Mouse (Mus musculus) cerebellum, adult 2 months (tissue): Measurements from ENCODE around the gene B3galt1. TPM values are rescaled to one million over a fixed set of nuclear protein-coding genes. Genes with fewer than 3 reads are reported as not detected.

Experiments
- DNase-seq, 2 experiments: peaks; one replicate each; pipeline ENCODE4 v3.0.0; 2021
- H3K27ac ChIP-seq: fragments of 200-500 bp; 2 replicates; pipeline ENCODE4 v1.5.1; 2012; ENCODE audit warnings: low read length, control low read depth, inconsistent platforms; ENCODE audit not compliant: insufficient read depth
- H3K27me3 ChIP-seq: fragments of 200-500 bp; 2 replicates; pipeline ENCODE4 v1.6.1; 2012; ENCODE audit warnings: inconsistent platforms, mild to moderate bottlenecking, low read length, moderate library complexity; ENCODE audit not compliant: control insufficient read depth, insufficient read depth
- H3K4me1 ChIP-seq: fragments of 200-500 bp; 2 replicates; pipeline ENCODE4 v1.6.1; 2011; ENCODE audit warnings: low read length; ENCODE audit not compliant: control insufficient read depth, insufficient read depth
- H3K4me3 ChIP-seq: fragments of 200-500 bp; replicated peaks from 2 replicates; pipeline ENCODE3; 2011; ENCODE audit warnings: mild to moderate bottlenecking, low read depth, low read length, control low read depth; ENCODE audit not compliant: insufficient read depth
- CTCF ChIP-seq: fragments of 200-500 bp; IDR thresholded peaks from 2 replicates; pipeline ENCODE4 v1.5.1; 2011; ENCODE audit warnings: low read depth, mild to moderate bottlenecking, control low read depth, low read length, moderate library complexity, borderline replicate concordance; ENCODE audit not compliant: insufficient read depth
- POLR2A ChIP-seq: fragments of 200-500 bp; IDR thresholded peaks from 2 replicates; pipeline ENCODE4 v1.6.1; 2011; ENCODE audit warnings: low read length, control low read depth, borderline replicate concordance; ENCODE audit not compliant: insufficient read depth
- WGBS: fragments of 180-500 bp; shearing (Covaris S2); methylation state at CpG from one replicate; pipeline ENCODE4 v1.1.7; 2018; 5-methylcytosine and 5-hydroxymethylcytosine counted together
- polyA plus RNA-seq: library from polyadenylated mRNA; depleted of rRNA; stranded (reverse); fragments of >200 nt; gene quantifications from 2 replicates; pipeline ENCODE4 v1.2.3, GENCODE M21; 2012

B3galt1 gene
- polyA plus RNA-seq, 1 experiment: 18.9 TPM

DNA sequence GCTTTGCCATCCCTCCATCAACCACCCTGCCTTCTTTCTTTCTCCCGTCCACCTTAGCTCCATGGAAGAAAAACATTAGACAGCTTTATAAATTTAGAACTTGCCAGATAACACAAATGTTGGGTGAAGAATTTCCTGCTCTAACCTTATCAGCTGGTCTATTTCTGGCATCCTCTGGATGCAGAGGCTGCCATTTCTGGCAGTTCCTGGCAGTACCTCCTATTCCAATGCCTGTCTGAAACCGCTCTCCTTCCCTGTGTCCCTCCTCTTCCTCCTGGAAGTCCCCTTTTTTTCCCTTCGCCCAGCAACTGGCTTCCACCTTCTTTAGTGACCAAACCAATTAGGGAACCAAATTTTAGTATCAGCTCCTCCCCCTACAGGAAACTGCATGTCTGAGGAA is 62.6 kb downstream of the B3galt1 start:
- WGBS: 78% methylated on average over 3 of the region's 3 CpGs
- DNase-seq: no peak
- Histone ChIP-seq H3K4me3 (no peak overlapping the region), H3K27me3 (no peaks in the 10 kb centered on the region), H3K27ac (no peak overlapping the region), H3K4me1 (no peaks in the 10 kb centered on the region)
- no peak for TF ChIP-seq CTCF

DNA sequence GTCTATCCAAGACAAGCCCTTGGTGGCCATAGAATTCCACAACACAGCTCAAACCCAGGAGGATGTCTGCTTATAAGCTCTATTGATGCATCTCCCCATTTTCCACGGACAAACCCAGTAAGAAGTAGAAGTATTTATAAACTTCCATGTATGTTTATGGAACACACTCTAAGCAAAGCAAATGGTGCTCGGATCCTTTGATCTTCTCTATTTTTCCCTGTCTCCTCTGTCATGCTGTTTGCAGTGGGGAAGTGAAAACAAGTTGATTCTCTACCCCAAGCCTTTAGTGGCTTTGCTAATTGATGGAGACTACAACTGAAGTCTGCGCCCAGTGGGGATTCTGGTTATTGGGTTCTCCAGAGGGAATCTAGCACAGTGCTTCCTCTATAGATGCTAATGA is 89.2 kb downstream of the B3galt1 start:
- DNase-seq: no peak
- 82% methylated on average over 3 of the region's 3 CpGs for WGBS
- Histone ChIP-seq H3K4me1 (peaks cover 5% of the 10 kb centered on the region; the same call in 1 of the 2 replicates), H3K27me3 (no peaks in the 10 kb centered on the region), H3K27ac (no peak overlapping the region), H3K4me3 (no peak overlapping the region)
- TF ChIP-seq POLR2A (no peak), CTCF (no peak)

DNA sequence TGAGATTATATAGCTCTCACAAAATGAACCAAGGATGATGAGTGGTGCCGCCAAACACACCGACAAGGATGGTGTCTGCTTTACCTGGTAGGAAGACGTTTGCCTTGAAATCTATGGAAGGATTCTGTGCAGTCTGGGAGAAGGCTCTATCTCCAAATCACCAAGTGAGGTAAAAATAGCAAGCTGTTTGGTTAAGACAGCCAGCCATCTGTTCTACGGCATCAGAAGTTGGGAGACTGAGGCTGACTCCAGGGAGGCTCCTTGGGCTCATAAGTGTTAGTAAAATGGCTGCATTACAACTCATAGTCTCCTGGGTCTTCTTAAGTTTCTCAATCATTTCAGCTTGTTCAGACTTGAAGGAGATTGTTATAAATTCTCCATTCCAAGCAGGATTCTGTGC is 91.7 kb downstream of the B3galt1 start:
- Histone ChIP-seq H3K27ac (peak overlapping the region; percentile 30; the same call in 1 of the 2 replicates), H3K4me3 (no peak overlapping the region), H3K27me3 (no peaks in the 10 kb centered on the region), H3K4me1 (peaks cover 5% of the 10 kb centered on the region; the same call in 1 of the 2 replicates)
- DNase-seq: peak; percentile 13 to 37
- TF ChIP-seq POLR2A (no peak), CTCF (no peak)
- WGBS: 25% methylated on average over 4 of the region's 4 CpGs

DNA sequence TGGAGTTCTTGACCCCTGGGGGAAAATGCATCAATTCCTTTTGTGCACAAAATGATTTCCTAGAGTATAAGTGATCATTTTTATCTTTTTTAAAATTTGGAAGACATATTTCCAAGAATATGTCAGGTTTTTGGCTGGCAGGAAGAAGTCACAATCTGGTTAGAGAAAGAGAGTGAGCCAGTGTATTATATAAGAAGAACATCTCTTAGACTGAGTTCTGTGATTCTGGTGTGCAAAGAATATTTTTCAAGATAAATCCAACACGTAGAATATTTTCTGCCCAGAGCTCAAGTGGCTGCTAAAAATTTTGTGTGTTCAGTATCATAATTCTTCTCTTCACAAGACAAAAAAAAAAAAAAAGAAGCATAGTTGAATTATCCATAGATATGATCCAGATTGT is 92.4 kb downstream of the B3galt1 start:
- DNase-seq: peak in 1 of 2 experiments; percentile 8
- Histone ChIP-seq H3K27me3 (no peaks in the 10 kb centered on the region), H3K4me3 (no peak overlapping the region), H3K27ac (no peak overlapping the region), H3K4me1 (peaks cover 5% of the 10 kb centered on the region; the same call in 1 of the 2 replicates)
- WGBS: 57% methylated on average over 1 of the region's 1 CpGs
- TF ChIP-seq POLR2A (no peak), CTCF (no peak)

DNA sequence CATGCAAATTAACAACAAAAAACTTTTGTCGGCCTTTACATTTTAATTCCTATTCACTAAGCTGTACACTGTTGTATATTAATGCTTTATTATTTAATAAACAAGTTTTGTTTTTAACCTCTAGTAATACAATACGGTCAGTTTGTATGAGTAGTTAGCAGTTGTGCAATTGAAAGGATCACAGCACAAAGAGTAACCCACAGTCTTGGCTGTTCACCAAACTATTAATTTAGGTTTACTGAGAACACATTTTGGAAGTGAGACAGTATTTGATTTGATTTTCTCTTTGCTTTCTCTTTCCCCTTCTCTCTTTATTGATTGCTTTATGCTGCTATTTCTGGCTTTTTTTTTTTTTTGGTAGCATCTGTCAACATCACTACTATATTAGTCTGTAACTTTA is 106.0 kb downstream of the B3galt1 start:
- H3K4me1 ChIP-seq: no peaks in the 10 kb centered on the region
- DNase-seq: no peak
- no peak overlapping the region for H3K4me3 ChIP-seq
- no peak overlapping the region for H3K27ac ChIP-seq
- WGBS: 84% methylated on average over 2 of the region's 2 CpGs
- no peaks in the 10 kb centered on the region for H3K27me3 ChIP-seq
- TF ChIP-seq CTCF (no peak), POLR2A (no peak)

DNA sequence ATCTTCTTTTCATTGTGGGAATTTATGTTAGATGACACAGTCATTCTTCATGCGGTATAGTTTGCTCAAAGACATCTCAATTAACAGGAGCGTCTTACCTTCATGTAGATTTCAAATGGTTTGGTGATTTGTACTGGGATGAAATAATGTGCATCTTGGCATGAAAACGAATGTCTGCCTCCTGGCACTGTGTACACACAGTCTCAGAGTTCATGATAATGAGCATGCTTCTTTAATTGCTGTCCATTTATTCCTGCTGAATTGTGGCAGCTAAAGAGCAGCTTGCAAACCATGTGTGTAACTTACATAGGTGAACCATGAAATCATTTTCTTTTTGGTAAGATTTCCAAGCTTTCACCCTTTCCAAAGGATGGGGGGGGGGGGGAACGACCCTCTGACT is 112.0 kb downstream of the B3galt1 start:
- Histone ChIP-seq H3K27ac (no peak overlapping the region), H3K4me3 (no peak overlapping the region), H3K4me1 (no peaks in the 10 kb centered on the region), H3K27me3 (no peaks in the 10 kb centered on the region)
- peak in 1 of 2 experiments; percentile 6 for DNase-seq
- no peak for TF ChIP-seq CTCF
- no peak for TF ChIP-seq POLR2A
- 15% methylated on average over 4 of the region's 4 CpGs for WGBS

DNA sequence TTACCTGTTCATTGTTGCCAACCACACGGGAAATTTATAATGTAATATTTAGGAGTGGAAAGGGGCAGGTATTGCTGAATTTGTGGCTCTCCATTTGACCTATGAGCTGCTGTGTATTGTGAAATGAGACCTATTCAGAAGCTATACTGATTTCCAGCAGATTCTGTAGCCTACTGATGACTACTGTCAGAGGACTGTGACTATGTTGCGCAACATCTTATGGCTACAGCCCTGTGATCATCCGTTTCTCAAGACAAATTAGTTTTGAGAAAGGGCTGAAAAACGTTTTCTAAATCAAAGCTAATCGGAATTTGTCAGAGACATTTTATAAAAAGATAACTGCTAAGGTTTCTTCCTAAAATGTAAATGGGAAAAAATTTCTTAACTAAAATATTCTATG is 158.6 kb downstream of the B3galt1 start:
- WGBS: 91% methylated on average over 5 of the region's 5 CpGs
- no peak for TF ChIP-seq POLR2A
- TF ChIP-seq CTCF: no peak
- H3K27ac ChIP-seq: no peak overlapping the region
- H3K4me1 ChIP-seq: no peaks in the 10 kb centered on the region
- H3K27me3 ChIP-seq: no peaks in the 10 kb centered on the region
- H3K4me3 ChIP-seq: no peak overlapping the region
- DNase-seq: no peak

DNA sequence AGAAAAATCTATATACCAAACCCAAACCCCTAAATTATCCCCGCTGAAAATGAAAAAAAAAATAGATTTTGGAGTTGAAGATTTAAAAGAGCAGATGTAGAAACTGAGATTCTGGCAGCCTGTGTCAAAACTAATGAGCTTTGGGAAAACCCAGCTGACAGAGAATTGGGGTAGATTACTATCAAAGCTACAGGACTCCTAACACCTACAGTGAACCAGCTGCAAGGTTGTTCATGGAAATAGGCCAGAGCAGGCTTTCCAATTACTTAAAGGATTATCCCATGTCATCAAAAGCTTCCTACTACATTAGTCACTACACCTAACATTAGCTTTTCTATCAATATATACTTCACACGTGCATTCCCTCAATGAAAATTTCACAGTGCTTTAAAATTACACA is 165.1 kb downstream of the B3galt1 start:
- Histone ChIP-seq H3K27me3 (no peaks in the 10 kb centered on the region), H3K27ac (no peak overlapping the region), H3K4me1 (no peaks in the 10 kb centered on the region), H3K4me3 (no peak overlapping the region)
- TF ChIP-seq POLR2A (no peak), CTCF (no peak)
- 60% methylated on average over 2 of the region's 2 CpGs for WGBS
- DNase-seq: no peak

DNA sequence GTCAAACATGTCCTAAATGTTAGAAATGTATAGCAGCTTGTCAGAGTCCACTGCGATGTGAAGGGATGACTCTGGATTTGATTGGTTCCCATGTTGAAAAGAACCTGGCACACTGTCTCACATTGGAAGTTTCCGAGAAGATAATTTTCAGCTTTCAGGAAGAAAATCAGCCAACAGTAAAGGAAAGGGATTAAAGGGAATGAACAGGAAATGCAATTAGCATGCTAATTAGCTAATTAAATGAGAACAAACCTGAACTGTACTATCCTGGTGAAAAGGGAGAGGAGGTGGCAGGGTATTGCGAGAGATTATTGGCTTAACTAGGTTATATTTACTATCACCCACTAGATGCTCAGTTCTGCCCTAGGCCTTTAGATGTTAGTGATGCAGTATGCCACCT is 185.9 kb downstream of the B3galt1 start:
- Histone ChIP-seq H3K4me1 (no peaks in the 10 kb centered on the region), H3K27ac (no peak overlapping the region), H3K4me3 (no peak overlapping the region), H3K27me3 (no peaks in the 10 kb centered on the region)
- no peak for DNase-seq
- WGBS: 77% methylated on average over 3 of the region's 3 CpGs
- TF ChIP-seq POLR2A (no peak), CTCF (no peak)
